Mouse (Mus musculus): ENCODE data around the gene Mvk.

GRCm38 (mm10) chr5:114416855-114417254 is 27.2 kb upstream of the Mvk start:
- TF ChIP-seq CHD2 (IDR thresholded peaks at IDR 0.05; ENCODE audit: low read depth, low read length) (no peak), ZC3H11A (IDR thresholded peaks at IDR 0.05; ENCODE audit: borderline replicate concordance, low read depth, low read length) (no peak), HCFC1 (IDR thresholded peaks at IDR 0.05; ENCODE audit: borderline replicate concordance, insufficient read depth, low read length) (no peak), MAFK (IDR thresholded peaks at IDR 0.05; ENCODE audit: insufficient read depth, low read depth, low read length) (no peak), ZNF384 (IDR thresholded peaks at IDR 0.05; ENCODE audit: low read depth, low read length) (no peak)

Measured in ES-E14 (cell line).